Mouse (Mus musculus) heart, postnatal 36 days (tissue): Measurements from ENCODE around the gene Dlat. TPM values are rescaled to one million over a fixed set of nuclear protein-coding genes. Genes with fewer than 3 reads are reported as not detected.

Source experiments
- DNase-seq, 2 experiments: peaks; one replicate each; pipeline ENCODE4 v3.0.0; 2021 to 2022
- intact Hi-C: fragments of 180-260 bp; cut with DNase I; formaldehyde crosslinking; loops from one replicate; pipeline ENCODE4 v1.15.1; 2025
- total RNA-seq, 2 experiments: library from RNA; stranded (reverse); gene quantifications; 2 replicates each; pipeline ENCODE4 v1.2.3; 2021

The Dlat gene
- total RNA-seq = 100 to 1,000 TPM; 399 to 460 TPM

DNA sequence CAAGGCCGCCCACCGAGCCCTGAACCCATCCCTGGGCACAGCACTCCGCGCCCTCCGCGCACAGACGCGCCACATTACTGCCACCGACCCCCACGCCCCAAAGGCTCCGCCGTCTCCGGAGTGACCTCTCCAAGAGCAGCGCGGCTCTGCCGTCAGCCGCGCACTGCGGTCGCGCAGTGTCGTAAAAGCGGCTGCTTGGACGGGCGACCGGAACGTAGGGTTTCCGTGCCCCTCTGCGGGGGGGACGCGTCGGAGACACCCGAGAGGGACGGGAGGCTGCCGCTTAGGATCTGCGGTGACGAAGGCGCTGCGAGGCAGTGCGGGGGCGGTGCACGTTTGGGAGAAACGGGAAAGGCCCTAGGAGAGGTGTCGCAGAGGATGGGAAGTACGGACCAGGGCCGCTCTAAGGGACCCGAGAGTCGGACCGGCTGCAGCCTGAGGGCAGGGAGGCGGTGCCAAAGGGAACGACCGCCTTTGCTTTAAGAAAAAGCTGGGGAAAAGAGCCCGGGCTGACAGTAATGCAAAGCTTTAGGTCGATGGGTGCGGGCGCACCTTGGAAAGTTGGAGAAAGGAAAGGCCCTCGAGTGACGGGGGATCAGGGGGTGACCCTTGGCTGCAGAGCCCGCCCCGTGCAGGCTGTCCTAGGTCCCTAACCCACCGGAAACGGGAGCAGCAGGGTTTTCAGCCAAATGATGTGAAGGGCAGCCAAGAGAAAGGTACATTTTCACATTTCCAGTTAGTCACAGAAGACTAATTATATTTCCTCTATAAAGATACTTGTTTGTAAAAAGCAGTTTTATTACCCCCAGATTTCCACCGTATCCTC is at the start of gene Dlat:
Dlat (minus strand) TSS at position 389 of the 826 bp plus-strand sequence.
- intact Hi-C loops = loop anchor here (2.0 to 10.0 kb wide), 4 partner anchors 43 to 215 kb away; partner anchors contain the start of genes Fdxacb1, Nkapd1, Pih1d2 and Sdhd

DNA sequence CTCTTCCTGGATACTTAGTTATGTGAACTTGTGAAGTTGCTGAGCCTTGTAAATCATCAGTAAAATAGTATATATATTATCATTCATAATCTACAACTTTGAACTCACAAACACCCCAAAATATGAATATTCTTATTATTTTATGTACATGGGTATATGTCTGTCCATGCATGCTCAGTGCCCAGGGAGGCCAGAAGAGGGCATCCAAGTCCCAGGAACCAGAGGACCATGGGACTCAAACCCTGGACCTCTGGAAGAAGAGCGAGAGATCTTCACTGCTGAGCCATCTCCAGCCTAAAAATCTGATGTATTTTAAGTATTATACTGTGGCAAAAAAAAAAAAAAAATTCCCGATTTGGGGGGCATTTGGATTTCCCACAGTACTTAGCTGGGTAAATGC is 49.5 kb upstream of the Dlat start:
- intact Hi-C loops = loop anchor here (1.0 to 2.0 kb wide), 2 partner anchors 26 to 60 kb away; partner anchors contain the start of gene Fdxacb1
- peak in 1 of 2 experiments; percentile 34 for DNase-seq

More for the DNA sequence above, at the start of gene Dlat:
- DNase-seq = peak; percentile 85 to 91

DNA sequence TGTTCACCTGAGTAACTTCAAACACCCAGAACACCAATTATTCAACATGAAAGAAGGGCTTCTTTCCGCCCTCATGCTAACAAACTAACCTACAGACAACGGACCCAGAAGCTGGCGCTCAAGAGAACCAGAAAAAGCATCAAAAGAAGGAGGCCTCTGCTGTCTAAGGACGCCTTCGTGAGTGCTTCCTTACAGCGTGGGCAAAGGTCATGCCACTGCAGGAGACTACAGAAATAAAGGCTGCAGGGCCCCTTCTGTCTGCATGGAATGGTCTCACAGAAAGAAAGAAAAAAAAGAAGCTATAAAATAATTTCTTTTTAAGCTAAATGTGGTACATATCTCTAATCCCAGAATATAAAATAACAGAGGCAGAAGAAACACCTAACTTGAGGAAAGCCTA is 45.3 kb upstream of the Dlat start:
- intact Hi-C loops = no loop called here
- DNase-seq = no peak

DNA sequence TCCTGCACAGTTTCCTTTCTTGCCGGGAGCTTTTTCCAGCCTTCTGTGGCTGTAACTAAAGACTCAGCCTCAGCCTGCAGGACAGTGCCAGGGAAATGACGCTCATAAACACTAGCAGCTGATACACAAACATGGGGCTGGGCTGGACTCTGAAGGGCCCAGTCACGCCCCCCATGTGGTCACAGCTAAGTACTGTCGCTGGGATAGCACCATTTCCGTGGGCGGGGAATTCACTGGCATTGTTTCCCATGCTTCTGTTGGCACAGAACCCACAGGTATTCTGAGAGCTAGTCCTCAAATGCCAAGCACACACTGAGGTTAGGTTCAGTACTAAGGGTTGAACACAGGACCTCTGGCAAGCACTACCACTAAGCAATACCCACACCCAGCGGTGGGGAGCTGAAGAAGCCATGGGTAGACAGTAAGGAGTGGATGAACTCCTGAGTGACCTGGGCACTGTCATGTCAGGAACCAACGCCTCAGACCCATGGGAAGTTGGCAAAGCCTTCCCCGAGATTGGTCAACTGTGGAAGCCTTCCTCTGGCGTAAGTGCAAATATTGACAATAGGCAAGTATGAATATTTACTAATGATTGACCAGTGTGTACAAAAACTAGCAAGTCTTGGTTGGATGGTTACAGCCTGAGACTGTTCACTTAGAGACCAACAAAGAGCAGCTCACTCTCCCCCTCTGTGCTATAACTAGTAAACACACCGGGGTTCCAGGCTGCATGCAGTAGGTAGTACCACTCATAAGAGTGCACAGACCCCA is 41.5 kb upstream of the Dlat start:
- intact Hi-C loops = no loop called here
- DNase-seq = no peak

DNA sequence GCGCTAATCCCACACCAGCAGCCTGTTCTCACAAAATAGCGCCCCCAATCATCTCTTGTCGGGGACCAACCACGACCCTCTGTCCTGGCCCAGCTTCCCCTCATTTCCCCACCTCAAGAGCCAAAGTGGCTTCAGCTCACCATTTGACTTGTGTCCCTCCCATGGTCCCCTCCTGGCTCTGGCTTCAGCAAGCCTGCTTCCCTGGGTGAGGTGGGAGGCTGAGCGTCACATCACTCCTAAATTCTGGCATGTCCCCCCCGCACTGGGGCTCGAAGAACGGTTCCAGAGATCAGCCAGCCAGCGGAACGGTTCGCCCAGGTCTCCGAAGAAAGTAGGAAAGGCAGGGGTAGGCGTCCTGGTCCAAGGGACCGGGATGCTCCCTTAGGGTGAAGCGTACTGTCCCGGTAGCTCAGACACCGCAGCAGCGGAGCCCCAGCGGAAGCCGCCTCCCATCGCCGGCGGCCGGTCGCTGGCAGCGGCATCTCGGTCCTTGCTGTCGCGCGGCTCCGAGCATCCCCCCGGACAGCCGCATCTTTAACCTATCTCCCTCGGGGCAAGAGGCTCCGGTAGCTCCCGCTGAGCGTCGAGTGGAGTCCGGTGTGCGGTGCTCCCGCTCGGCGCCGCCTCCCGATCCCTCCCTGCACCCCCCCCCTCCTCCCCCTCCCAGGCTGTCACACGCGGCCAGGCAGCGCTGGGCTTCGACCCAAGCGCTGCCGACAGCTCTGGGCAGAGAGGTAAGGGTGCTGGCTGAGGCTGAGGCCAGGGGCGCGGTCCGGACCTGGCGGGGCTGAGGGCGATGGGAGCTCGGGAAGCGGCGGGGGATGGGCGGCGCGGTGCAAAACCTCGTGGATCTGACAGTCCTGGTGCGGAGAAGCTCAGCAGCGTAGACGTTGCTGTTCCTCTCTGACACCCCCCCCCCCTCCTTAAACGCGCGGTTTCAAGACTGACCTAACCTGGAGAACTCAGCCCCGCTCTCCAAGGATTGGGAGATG is 39.1 kb upstream of the Dlat start:
- peak; percentile 41 to 62 for DNase-seq
- intact Hi-C loops = loop anchor here (5.0 kb wide), 2 partner anchors 39 to 309 kb away; partner anchors contain the start of genes Dixdc1 and Sik2

DNA sequence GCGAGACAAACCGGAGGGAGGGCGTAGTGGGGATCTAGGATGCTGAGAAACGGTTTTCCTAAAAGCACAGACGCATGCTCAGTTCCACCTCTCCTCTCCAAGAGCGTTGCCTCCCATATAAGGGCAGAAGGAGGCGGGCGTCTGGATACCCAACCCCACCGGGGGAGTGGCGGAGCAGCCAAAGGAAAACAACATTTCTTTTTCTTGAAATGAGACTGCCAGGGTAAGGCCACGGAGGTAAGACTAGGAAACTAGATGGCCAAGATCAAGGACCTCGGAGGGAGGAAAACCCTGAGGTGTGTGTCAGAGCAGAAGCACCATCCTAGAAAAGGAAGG is 38.1 kb upstream of the Dlat start:
- intact Hi-C loops = loop anchor here (5.0 kb wide), 2 partner anchors 40 to 310 kb away; partner anchors contain the start of genes Dixdc1 and Sik2
- DNase-seq = peak; percentile 68 to 70

DNA sequence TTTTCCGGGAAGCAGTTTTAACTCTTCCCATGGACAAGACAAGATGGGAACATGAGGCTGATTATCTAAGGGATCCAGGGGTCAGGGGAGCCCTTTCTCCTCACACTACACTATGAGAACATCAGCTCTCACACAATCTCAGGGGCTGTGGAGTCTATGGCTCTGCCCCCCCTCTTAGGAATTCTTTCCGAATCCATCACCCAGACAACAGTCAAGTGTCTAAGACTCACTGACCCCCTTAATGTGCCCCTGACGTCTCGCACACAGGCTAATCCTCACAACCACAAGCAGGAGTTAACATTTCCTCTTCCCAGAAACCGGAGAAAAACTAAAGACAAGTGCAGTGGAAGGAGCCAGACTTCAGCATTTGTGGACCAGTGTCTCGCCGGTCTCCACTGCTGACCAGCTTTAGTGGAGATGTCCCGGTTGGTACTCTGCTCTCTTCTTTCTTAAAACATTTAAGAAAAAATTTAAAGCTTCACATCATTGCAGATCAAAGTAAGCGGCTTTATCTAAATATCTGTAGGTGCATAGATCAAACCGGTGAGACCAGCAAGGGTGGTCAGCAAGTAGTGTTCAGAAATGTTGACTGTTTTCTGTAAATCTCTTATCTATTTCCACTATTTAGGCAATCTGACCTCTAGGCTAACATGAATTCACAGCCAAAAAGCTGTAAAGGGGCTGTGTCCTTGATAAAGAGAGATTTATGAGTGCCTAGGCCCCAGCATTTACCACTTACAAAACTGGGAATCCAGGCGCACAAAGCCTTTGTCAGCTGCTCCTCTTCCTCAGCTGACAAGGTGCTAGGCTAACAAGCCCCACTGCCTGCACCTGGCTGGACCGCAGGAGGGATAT is 37.5 kb upstream of the Dlat start:
- DNase-seq = no peak
- intact Hi-C loops = loop anchor here (5.0 kb wide), 2 partner anchors 40 to 310 kb away; partner anchors contain the start of genes Dixdc1 and Sik2

DNA sequence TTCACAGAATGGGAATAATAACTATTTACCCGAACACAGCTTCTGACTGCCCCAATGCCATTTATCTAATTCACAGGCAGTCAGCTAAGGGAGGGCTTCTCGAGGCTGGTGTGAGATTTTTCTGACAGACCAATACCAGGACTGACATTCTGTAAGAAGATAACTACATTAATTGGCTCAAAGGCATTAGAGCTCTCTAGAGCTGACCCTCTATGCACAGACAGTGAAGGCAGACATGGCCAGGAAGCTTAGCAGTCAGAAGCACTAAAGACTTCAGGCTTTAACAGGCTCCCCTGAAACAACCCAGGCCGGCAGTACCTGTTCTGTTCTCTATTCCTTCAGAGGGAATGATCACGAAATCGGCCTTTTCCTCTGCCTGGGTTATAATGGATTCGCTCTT is 35.6 kb upstream of the Dlat start:
- intact Hi-C loops = loop anchor here (5.0 kb wide), 2 partner anchors 42 to 312 kb away; partner anchors contain the start of genes Dixdc1 and Sik2
- DNase-seq = no peak

DNA sequence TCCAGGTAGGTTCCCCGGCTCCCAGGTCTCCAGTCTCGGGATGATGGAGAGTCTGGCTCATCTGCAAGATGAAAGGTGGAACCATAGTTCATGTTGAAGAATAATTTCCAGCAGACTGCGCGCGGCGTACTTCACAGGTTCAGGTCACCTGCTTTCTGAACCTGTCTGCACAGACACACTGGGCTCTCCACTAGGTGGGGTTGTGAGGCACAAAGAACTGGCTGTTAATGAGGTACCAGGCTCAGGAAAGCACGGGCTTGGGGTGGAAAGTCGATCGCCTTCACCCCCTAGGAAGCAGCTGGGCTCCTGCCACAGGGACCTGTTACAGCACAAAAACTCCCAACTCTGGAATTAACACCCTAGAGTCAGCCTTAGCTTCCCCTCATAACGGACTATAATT is 34.1 kb upstream of the Dlat start:
- DNase-seq = peak in 1 of 2 experiments; percentile 19
- intact Hi-C loops = no loop called here

DNA sequence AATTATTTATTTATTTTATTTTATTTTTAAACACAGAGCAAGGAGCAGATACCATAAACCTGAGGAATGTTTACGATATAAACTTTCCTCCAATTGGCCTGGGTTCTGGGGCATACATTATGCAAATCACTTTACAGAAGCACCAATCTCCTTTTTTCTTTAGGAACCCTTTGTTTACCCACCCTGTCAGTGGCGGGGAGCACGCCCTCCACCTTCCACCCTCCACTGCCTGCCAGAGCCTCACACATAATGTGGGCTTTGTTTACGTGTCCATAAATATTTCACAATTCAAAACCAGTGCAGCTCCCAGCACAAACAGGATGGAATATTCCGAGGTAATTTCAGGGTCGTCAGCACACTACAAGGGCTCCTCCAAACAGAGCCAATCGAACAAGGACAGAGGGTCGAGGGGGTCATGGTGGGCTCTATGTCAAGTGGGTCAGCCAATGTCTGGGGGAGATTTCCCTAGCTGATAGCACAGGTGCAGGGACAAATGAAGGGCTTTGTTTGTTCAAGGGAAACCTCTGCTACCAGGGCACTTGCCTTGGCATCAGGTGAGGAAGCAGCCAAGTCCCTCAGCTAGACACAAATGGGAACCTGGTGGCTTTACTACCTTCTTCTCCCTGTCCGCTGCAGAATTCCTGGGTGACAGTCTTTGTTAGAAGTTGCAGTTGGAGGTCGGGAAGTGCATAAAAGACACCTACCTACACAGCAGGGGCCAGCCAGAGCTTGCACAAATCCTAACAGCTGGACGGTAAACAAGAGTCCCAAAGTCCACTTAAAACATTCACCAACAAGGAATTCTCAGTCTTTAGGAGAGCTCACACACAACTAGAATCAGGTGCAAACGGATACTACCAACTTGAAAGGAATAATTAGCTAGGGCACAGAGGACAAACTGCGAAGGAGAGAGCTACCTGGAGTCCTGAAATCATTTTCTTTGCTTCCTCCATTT is 33.3 kb upstream of the Dlat start:
- DNase-seq = no peak
- intact Hi-C loops = no loop called here

DNA sequence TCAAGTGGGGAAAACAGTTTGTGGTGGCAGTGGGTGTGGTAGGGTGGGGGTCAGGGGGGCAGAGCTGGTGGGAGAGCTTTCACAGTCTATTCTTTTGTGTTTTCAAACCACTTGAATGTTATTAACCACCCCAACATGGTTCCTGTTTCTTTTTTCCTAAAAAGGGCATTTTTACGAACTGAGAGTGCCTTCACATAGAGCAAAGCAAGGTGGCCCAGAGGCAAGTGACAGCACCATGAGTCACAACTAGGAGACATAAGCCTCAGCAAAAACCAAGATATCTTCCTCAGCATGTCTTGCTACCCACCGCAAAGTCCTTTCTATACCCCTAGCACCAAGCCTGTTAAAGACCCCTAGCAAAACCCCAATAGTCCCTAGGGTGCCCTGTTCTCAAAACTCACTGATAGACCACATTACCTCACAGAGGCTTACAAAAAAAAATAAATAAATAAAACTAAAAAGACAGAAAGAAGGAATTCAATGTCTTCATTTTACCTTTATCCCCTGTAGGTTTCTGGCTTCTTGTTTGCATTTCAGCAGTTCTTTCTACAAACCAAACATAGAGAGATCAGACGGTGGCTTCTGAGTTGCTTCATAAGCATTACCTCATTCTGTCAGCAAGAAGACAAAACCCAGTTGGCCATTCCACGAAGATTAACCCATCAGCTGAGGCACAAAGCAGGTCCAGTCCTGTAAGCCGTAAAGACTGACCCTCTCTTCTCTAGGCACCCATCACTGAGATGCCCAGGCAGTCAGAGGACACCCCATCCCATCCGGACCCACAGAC is 27.5 kb upstream of the Dlat start:
- DNase-seq = no peak
- intact Hi-C loops = no loop called here

DNA sequence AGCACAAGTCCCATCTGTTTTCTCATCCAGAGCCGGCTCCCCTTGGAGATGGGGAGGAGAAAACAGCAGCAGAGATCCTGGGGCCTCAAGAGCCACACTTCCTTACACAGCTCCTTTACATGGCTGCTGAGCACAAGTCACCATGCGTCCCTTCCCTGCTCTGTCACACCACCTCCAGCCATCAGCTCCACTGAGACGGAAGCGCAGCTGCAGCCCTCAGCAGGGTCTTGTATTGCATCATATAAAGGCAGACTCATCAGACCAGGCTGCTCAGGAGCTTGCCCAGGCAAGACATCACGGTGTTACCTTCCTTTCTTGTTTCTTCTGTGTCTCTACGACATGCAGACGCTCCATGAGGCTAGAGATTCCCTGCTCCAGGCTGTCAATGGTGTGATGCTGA is 22.1 kb upstream of the Dlat start:
- DNase-seq = no peak
- intact Hi-C loops = no loop called here

DNA sequence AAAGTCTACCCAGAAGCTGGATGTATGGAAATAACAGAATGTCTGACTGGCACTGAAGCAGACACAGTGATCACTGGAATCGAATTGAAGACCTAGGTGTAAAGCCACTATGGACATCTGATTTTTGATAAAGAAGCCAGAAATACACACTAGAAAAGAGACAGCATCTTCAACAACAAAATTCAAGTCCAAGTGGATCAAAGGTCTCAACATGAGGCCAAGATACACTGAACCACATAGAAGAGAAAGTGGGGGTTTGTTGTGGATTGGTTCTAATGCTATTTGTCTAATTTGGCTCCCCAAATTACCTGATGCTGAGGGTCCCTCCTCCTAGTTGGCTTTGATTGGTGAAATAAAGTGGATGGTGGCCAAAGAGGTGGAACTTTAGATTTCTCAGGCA is 19.8 kb upstream of the Dlat start:
- intact Hi-C loops = no loop called here
- DNase-seq = no peak

DNA sequence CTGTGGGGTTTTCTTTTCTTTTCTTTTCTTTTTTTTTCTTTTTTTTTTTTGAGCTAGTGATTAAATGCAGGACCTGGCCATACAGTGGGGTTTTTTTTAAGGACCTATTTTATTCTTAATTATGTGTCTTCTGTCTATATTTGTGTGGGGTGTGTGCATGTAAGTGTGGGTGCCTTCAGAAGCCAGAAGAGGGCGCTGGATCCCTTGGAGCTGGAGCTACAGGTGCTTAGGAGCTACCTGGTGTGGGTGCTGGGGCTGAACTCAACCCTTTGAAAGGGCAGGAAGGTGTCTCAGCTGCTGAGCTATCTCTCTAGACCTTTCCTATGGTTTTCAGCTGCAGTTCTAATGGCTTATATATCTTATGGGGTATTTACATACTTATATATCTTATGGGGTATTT is 15.2 kb upstream of the Dlat start:
- no peak for DNase-seq
- intact Hi-C loops = no loop called here

DNA sequence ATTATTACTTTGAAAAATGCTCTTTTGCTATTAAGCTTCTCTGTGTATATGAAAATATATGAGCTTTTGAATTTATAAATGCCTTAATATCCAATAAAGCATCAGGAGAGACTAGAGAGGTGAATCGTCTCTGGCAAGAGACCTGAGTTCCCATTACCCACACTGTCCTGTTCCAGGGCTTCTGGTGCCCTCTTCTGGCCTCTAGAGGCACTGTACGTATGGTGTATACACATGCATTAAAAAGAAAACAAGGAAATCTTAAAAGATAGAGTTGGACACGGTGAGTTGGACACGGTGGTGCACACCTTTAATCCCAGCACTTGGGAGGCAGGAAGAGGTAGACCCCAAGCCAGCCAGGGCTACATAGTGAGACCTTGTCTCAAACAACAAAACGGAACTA is 11.1 kb upstream of the Dlat start:
- intact Hi-C loops = no loop called here
- DNase-seq = peak; percentile 36 to 63

DNA sequence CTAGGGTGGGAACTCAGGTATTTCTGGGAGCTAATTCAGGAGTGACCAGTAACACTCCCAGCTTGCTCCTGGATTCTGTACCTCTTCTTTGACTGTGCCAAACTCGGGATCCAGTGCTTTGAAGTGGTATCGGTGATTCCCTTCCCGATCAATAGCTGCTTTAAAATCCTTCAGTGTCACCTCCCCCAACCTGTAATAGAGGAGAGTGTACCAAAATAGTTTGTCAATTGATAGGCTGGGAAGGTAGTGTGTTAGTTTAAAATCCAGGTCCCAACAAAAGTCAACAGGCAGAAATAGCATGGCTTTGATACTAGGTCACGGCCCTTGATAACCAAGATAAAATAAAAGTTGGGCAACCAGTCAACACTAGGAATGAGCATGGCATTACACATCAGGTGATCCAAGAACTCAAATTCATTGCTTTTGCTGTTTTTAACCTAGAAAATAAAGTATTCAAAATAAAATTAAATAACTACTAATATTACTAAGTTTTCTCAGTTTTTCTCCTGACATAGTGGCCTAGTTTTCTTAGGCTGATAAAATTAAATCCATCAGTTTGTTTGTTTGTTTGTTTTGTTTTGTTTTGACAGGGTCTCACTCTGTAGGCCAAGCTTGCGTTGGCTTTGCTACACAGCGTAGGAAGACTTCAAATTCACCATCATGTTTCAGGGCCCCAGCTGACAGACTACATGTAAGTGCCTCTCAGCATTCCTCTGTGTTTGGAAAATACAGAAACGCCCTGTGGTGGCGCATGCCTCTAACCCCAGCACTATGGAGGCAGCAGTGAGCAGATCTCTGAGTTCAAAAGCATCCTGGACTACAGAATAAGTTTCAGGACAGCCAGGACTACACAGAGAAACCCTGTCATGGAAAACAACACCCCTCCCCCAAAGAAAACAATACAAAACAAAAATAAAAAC is 8.3 kb upstream of the Dlat start:
- intact Hi-C loops = loop anchor here (10.0 kb wide), 1 partner anchor 223 kb away; no protein-coding TSS in a partner anchor
- no peak for DNase-seq
